Mouse (Mus musculus) olfactory bulb, adult 2 months (tissue): ENCODE results near the gene Tmed1. TPM values are rescaled to one million over a fixed set of nuclear protein-coding genes. Genes with fewer than 3 reads are reported as not detected.

Source experiments
- H3K27ac ChIP-seq: fragments of 200-500 bp; 2 replicates; pipeline ENCODE4 v1.5.1; 2012; ENCODE audit warnings: low read depth, low read length; ENCODE audit not compliant: insufficient read depth
- H3K4me1 ChIP-seq: fragments of 200-500 bp; 2 replicates; pipeline ENCODE4 v1.6.1; 2012; ENCODE audit warnings: low read length; ENCODE audit not compliant: control insufficient read depth, insufficient read depth
- H3K4me3 ChIP-seq: fragments of 200-500 bp; 2 replicates; pipeline ENCODE4 v1.5.1; 2012; ENCODE audit warnings: mild to moderate bottlenecking, low read depth, low read length, moderate library complexity; ENCODE audit not compliant: insufficient read depth
- CTCF ChIP-seq: fragments of 200-500 bp; IDR thresholded peaks from 2 replicates; pipeline ENCODE4 v1.5.1; 2012; ENCODE audit warnings: low read depth, mild to moderate bottlenecking, low read length, moderate library complexity; ENCODE audit not compliant: insufficient read depth
- POLR2A ChIP-seq: fragments of 200-500 bp; IDR thresholded peaks from 2 replicates; pipeline ENCODE4 v1.6.1; 2012; ENCODE audit warnings: mild to moderate bottlenecking, low read depth, low read length, moderate library complexity; ENCODE audit not compliant: insufficient read depth
- WGBS: fragments of 180-500 bp; shearing (Covaris S2); methylation state at CpG from one replicate; pipeline ENCODE4 v1.1.7; 2018; 5-methylcytosine and 5-hydroxymethylcytosine counted together
- polyA plus RNA-seq: library from polyadenylated mRNA; stranded (reverse); fragments of >200 nt; gene quantifications from 2 replicates; pipeline ENCODE4 v1.2.4, GENCODE M21; 2012; ENCODE audit warnings: low replicate concordance; ENCODE audit not compliant: missing spikeins, insufficient read depth, insufficient read length

Tmed1 gene
- polyA plus RNA-seq, 1 experiment: not detected

GRCm38 (mm10) chr9:21463766-21464564 is 46.1 kb downstream of the Tmed1 start:
- no peak overlapping the region for H3K4me3 ChIP-seq
- peak overlapping the region; percentile 76 for H3K27ac ChIP-seq
- H3K4me1 ChIP-seq: peaks cover 28% of the 10 kb centered on the region
- WGBS: 43% methylated on average over 3 of the region's 3 CpGs
- TF ChIP-seq CTCF (no peak), POLR2A (no peak)

DNA sequence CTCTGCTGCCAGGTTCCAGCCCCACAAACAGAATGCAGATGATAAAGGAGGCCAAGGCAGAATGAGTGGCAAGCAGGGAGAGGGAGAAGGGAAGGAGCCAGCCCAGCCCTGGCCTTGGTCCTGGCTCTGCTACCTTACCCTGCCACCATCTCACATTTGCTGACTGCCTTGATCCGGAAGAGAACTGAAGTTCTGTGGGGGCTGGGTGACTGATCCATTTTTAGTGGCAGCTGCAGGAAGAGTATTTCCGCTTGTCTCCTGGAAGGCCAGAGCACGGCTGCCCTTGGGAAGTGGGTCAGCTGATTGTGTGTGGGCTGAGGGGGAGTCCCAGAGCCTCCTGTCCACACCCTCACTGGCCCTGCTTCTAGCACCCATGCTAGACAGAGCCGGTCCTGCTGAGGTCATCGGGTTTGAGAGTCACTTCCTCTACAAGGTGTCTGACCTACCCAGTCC is 46.9 kb downstream of the Tmed1 start:
- Histone ChIP-seq H3K27ac (peak overlapping the region; percentile 76), H3K4me1 (peaks cover 35% of the 10 kb centered on the region), H3K4me3 (no peak overlapping the region)
- TF ChIP-seq CTCF (no peak), POLR2A (no peak)
- WGBS: 36% methylated on average over 5 of the region's 5 CpGs

DNA sequence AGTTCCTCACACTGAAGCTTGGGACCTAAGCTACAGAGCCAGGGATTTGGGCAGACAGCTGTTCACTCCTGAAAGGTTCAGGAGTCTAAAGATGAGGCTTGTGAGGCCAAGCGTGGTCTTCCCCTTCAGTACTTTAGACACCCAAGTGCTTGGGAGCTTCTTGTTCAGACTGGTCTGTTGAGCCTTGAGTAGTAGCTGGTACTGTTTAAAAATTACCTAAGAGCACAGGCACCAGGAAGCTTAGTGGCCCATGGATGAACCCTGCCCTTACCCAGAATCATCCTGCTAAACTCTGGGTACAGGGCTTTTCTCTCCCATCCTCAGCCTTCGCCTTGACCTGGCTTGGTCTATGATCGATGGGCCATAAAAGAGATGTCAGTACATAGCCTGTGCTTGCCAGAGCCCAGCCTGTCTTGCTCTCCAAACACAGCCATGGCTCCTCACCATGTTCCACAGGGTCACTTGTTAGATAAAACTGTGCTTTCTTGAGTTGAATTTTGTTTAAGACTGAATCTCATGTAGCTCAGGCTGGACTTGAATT is 49.6 kb downstream of the Tmed1 start:
- WGBS: 93% methylated on average over 3 of the region's 3 CpGs
- TF ChIP-seq CTCF (no peak), POLR2A (no peak)

DNA sequence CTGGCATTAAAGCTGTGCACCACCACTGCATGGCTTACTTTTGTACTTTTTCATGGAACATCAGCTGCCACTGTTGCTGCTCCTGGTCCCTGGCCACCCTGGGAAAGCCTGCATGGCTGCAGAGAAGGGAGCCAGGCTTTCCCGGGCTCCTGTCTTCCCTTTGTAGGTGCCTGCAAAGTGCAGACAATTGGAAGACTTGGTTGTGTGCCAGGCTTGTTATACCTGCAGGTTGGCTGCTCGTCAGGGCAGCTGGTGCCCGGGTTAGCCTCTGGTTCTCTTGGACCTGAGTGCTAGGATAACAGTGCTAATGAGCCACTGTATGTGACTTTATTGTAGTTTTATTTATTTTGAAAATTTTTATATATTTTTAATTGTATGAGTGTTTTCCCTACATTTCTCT is 51.2 kb downstream of the Tmed1 start:
- no peak for TF ChIP-seq POLR2A
- TF ChIP-seq CTCF: no peak

More for the DNA sequence above, 49.6 kb downstream of the Tmed1 start:
- Histone ChIP-seq H3K4me1 (peaks cover 35% of the 10 kb centered on the region), H3K4me3 (no peak overlapping the region), H3K27ac (no peak overlapping the region)

More for the DNA sequence above, 51.2 kb downstream of the Tmed1 start:
- 77% methylated on average over 3 of the region's 3 CpGs for WGBS
- peaks cover 36% of the 10 kb centered on the region for H3K4me1 ChIP-seq
- no peak overlapping the region for H3K4me3 ChIP-seq
- no peak overlapping the region for H3K27ac ChIP-seq

Other genes starting within 250 kb of the Tmed1 start
- gene Atg4d, start 245.0 kb downstream of the Tmed1 start, polyA plus RNA-seq: not detected in 2 replicates
- not detected in 2 replicates for gene Kri1, start 222.3 kb downstream of the Tmed1 start, polyA plus RNA-seq
- gene Cdkn2d, start 218.8 kb downstream of the Tmed1 start, polyA plus RNA-seq: not detected in 2 replicates
- not detected in 2 replicates for gene Ap1m2, start 197.9 kb downstream of the Tmed1 start, polyA plus RNA-seq
- 356 TPM in 1 of 2 replicates, not detected in the other for gene Slc44a2, start 189.6 kb downstream of the Tmed1 start, polyA plus RNA-seq
- gene Ilf3, start 142.4 kb downstream of the Tmed1 start, polyA plus RNA-seq: not detected in 2 replicates
- gene Qtrt1, start 98.4 kb downstream of the Tmed1 start, polyA plus RNA-seq: not detected in 2 replicates
- gene Dnm2, start 85.3 kb downstream of the Tmed1 start, polyA plus RNA-seq: 371 TPM in 1 of 2 replicates, not detected in the other
- gene AB124611, start 15.9 kb upstream of the Tmed1 start, polyA plus RNA-seq: not detected in 2 replicates
- not detected in 2 replicates for gene Carm1, start 36.6 kb upstream of the Tmed1 start, polyA plus RNA-seq
- not detected in 2 replicates for gene Timm29, start 82.5 kb upstream of the Tmed1 start, polyA plus RNA-seq
- gene Yipf2, start 82.6 kb upstream of the Tmed1 start, polyA plus RNA-seq: not detected in 2 replicates
- gene Smarca4, start 105.9 kb upstream of the Tmed1 start, polyA plus RNA-seq: 109 and 120 TPM in 2 replicates
- not detected in 2 replicates for gene Ldlr, start 213.2 kb upstream of the Tmed1 start, polyA plus RNA-seq